Mouse (Mus musculus): ENCODE data around the gene Sgk1. TPM values are rescaled to one million over a fixed set of nuclear protein-coding genes. Genes with fewer than 3 reads are reported as not detected.

Gene Sgk1
- polyA plus RNA-seq, 2 experiments: 33.4 to 39.9 TPM

DNA sequence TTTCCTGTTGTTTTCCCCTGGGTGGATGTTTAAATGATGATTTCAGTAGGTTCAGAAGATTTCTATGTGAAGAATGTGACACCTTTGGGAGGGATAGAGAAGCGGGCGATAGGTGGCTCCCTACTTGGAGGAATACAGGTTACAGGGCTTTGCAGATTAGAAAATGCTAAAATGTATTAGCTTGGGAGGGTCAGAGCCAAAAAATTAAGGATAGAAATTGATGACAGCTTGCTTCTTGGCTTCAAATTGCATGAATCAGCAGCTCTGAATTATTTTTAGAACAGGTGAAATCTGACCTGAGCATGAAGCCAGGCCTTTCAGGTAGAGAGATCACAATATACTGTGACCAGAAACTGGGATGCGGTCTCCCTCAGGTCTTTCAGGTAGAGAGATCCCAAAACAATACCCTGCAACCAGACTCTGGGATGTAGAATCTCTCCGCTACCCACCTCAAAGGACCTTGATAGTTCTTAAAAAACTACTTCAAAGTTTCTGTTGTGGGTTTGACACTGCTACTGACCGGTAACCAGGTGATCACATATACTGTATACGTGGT is 61.2 kb downstream of the Sgk1 start:
- Histone ChIP-seq H3K27ac (replicated peaks; ENCODE audit: low read depth, low read length) (no peak overlapping the region), H3K36me3 (ENCODE audit: control insufficient read depth, insufficient read depth, low read length) (no peaks in the 10 kb centered on the region), H3K9me3 (ENCODE audit: control insufficient read depth, low read length) (no peaks in the 10 kb centered on the region), H3K9ac (ENCODE audit: low read depth, low read length, severe bottlenecking) (no peak overlapping the region), H3K27me3 (ENCODE audit: control insufficient read depth, insufficient read depth, low read length) (no peaks in the 10 kb centered on the region), H3K4me3 (replicated peaks; ENCODE audit: low read length) (no peak overlapping the region), H3K4me1 (ENCODE audit: control insufficient read depth, insufficient read depth, low read length) (peaks cover 1% of the 10 kb centered on the region; the same call in 1 of the 2 replicates), H3K4me2 (replicated peaks; ENCODE audit: low read depth, low read length, severe bottlenecking) (no peak overlapping the region)
- no peak for TF ChIP-seq POLR2A (IDR thresholded peaks at IDR 0.05; ENCODE audit: borderline replicate concordance, extremely low read depth, insufficient read depth, insufficient read length)
- ATAC-seq (ENCODE audit: low FRiP score, low read depth): no peak
- no peak for DNase-seq (ENCODE audit: low spot score)
- WGBS: 91% methylated on average over 6 of the region's 6 CpGs

DNA sequence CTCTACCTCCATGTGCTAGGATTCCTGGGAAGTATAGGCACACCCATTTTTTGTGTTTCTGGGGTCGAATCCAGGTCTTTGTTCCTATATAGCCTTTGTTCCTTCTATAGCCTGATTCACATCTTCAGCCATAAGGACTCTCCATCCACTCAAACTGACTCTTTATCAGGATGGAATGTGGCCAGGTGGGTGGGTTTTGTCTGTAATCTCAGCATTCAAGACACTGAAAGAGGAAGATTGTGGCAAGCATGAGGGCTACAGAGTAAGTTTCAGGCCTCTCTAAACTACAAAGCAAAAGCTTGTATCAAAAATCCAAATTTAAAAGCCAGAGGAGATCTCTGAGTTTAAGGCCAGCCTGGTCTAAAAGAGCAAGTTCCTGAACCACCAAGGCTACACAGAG is 63.2 kb downstream of the Sgk1 start:
- H3K9me3 ChIP-seq (ENCODE audit: control insufficient read depth, low read length): no peaks in the 10 kb centered on the region
- H3K36me3 ChIP-seq (ENCODE audit: control insufficient read depth, insufficient read depth, low read length): no peaks in the 10 kb centered on the region
- no peak overlapping the region for H3K9ac ChIP-seq (ENCODE audit: low read depth, low read length, severe bottlenecking)
- TF ChIP-seq POLR2A (IDR thresholded peaks at IDR 0.05; ENCODE audit: borderline replicate concordance, extremely low read depth, insufficient read depth, insufficient read length): no peak
- H3K4me3 ChIP-seq (replicated peaks; ENCODE audit: low read length): no peak overlapping the region
- DNase-seq (ENCODE audit: low spot score) (no peak), ATAC-seq (ENCODE audit: low FRiP score, low read depth) (no peak)
- H3K4me1 ChIP-seq (ENCODE audit: control insufficient read depth, insufficient read depth, low read length): peaks cover 4% of the 10 kb centered on the region
- no peaks in the 10 kb centered on the region for H3K27me3 ChIP-seq (ENCODE audit: control insufficient read depth, insufficient read depth, low read length)
- H3K27ac ChIP-seq (replicated peaks; ENCODE audit: low read depth, low read length): no peak overlapping the region
- H3K4me2 ChIP-seq (replicated peaks; ENCODE audit: low read depth, low read length, severe bottlenecking): no peak overlapping the region
- 85% methylated on average over 1 of the region's 1 CpGs for WGBS

DNA sequence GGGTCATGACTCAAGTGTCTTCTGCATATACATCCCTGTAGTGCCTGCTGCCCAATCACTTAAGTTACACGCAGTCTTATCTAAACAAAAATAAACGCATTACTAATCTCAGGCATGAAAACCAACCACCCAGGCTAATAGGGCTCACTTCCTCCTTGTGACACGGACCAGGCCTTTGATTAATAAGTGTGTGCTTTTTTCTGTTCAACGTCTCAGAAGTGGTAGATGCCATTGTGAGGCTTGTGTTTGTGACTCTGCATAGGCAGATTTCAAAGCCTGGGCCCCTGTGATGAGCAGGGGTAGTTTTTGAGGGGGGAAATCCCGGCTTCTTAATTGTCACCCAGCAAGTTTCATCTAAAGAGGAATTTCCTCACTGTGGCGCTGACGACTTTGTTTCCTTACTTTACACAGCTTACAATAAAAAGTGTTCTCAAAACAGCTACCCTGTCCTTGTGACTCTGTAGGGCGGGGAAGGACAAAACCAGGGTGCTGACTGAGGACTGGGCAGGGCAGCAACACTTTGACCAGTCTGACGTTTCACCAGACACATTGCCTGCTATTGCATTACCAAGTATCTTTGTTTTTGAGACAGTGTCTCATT is 64.9 kb downstream of the Sgk1 start:
- H3K9me3 ChIP-seq (ENCODE audit: control insufficient read depth, low read length): no peaks in the 10 kb centered on the region
- H3K4me1 ChIP-seq (ENCODE audit: control insufficient read depth, insufficient read depth, low read length): peaks cover 4% of the 10 kb centered on the region
- DNase-seq (ENCODE audit: low spot score) (no peak), ATAC-seq (ENCODE audit: low FRiP score, low read depth) (no peak)
- no peaks in the 10 kb centered on the region for H3K27me3 ChIP-seq (ENCODE audit: control insufficient read depth, insufficient read depth, low read length)
- H3K4me3 ChIP-seq (replicated peaks; ENCODE audit: low read length): no peak overlapping the region
- 68% methylated on average over 9 of the region's 9 CpGs for WGBS
- TF ChIP-seq POLR2A (IDR thresholded peaks at IDR 0.05; ENCODE audit: borderline replicate concordance, extremely low read depth, insufficient read depth, insufficient read length): no peak
- no peak overlapping the region for H3K27ac ChIP-seq (replicated peaks; ENCODE audit: low read depth, low read length)
- no peak overlapping the region for H3K9ac ChIP-seq (ENCODE audit: low read depth, low read length, severe bottlenecking)
- no peaks in the 10 kb centered on the region for H3K36me3 ChIP-seq (ENCODE audit: control insufficient read depth, insufficient read depth, low read length)
- no peak overlapping the region for H3K4me2 ChIP-seq (replicated peaks; ENCODE audit: low read depth, low read length, severe bottlenecking)

DNA sequence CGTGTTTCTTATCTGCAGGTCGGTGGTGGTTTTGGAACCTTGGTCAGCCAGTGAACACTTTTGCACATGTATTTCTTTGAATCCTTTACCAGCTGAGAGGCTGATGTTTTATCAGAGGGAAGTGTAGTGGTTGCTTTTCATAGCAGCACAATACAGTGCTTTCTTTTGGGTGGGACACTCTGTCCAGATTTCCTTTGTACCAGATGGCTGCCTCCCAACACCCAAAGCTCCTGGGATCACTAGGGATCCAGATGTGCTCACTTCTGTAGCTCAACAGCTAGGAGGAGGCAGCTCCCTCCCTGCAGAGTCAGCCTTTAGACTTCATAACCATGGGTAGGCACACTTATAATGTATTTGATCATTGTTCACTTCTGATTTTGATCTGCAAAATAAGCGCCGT is 70.5 kb downstream of the Sgk1 start:
- Histone ChIP-seq H3K4me3 (replicated peaks; ENCODE audit: low read length) (no peak overlapping the region), H3K27me3 (ENCODE audit: control insufficient read depth, insufficient read depth, low read length) (no peaks in the 10 kb centered on the region), H3K4me2 (replicated peaks; ENCODE audit: low read depth, low read length, severe bottlenecking) (no peak overlapping the region), H3K4me1 (ENCODE audit: control insufficient read depth, insufficient read depth, low read length) (peaks cover 6% of the 10 kb centered on the region), H3K27ac (replicated peaks; ENCODE audit: low read depth, low read length) (no peak overlapping the region), H3K9ac (ENCODE audit: low read depth, low read length, severe bottlenecking) (no peak overlapping the region), H3K9me3 (ENCODE audit: control insufficient read depth, low read length) (no peaks in the 10 kb centered on the region), H3K36me3 (ENCODE audit: control insufficient read depth, insufficient read depth, low read length) (no peaks in the 10 kb centered on the region)
- DNase-seq (ENCODE audit: low spot score) (peak; percentile 56), ATAC-seq (ENCODE audit: low FRiP score, low read depth) (no peak)
- no peak for TF ChIP-seq POLR2A (IDR thresholded peaks at IDR 0.05; ENCODE audit: borderline replicate concordance, extremely low read depth, insufficient read depth, insufficient read length)
- WGBS: 73% methylated on average over 4 of the region's 4 CpGs

DNA sequence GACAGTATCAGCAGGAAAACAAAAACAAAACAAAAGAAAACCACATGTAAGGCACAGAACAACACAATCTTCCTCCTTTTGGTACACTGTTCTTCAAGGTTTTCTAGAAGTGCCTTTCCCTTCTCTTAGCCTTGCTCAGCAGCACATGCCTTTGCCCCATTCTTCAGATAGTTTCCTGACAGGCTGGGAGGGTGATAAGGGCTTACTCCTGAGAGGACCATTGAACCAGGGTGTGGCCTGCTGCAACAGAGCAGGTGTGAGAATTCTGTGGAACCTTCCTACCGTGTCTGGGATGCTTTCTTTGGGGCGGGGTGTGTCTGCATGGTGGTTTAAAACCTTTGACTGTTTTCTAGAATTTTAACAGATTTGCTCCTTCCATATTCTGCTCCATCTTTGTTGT is 79.1 kb downstream of the Sgk1 start:
- no peak overlapping the region for H3K4me3 ChIP-seq (replicated peaks; ENCODE audit: low read length)
- H3K27ac ChIP-seq (replicated peaks; ENCODE audit: low read depth, low read length): no peak overlapping the region
- H3K9me3 ChIP-seq (ENCODE audit: control insufficient read depth, low read length): no peaks in the 10 kb centered on the region
- no peak for ATAC-seq (ENCODE audit: low FRiP score, low read depth)
- H3K4me1 ChIP-seq (ENCODE audit: control insufficient read depth, insufficient read depth, low read length): peaks cover 4% of the 10 kb centered on the region
- no peak overlapping the region for H3K9ac ChIP-seq (ENCODE audit: low read depth, low read length, severe bottlenecking)
- H3K36me3 ChIP-seq (ENCODE audit: control insufficient read depth, insufficient read depth, low read length): no peaks in the 10 kb centered on the region
- TF ChIP-seq POLR2A (IDR thresholded peaks at IDR 0.05; ENCODE audit: borderline replicate concordance, extremely low read depth, insufficient read depth, insufficient read length): no peak
- DNase-seq (ENCODE audit: low spot score): no peak
- no peak overlapping the region for H3K4me2 ChIP-seq (replicated peaks; ENCODE audit: low read depth, low read length, severe bottlenecking)
- 80% methylated on average over 2 of the region's 2 CpGs for WGBS
- no peaks in the 10 kb centered on the region for H3K27me3 ChIP-seq (ENCODE audit: control insufficient read depth, insufficient read depth, low read length)

All from limb, embryonic 14.5 days (tissue).